Mouse (Mus musculus) myocyte (in vitro differentiated cells): ENCODE results near the gene Cux1.

Source experiments
- CEBPB ChIP-seq: IDR thresholded peaks from 2 replicates; pipeline ENCODE4 v1.6.1; 2011; ENCODE audit warnings: mild to moderate bottlenecking, moderate library complexity; ENCODE audit not compliant: poor library complexity, insufficient read depth, severe bottlenecking
- E2F4 ChIP-seq: IDR thresholded peaks from one replicate; pipeline ENCODE4 v1.6.1; 2011; ENCODE audit warnings: mild to moderate bottlenecking, control low read depth, moderate library complexity; ENCODE audit not compliant: insufficient read depth
- MAX ChIP-seq: IDR thresholded peaks from one replicate; pipeline ENCODE4 v1.6.1; 2011; ENCODE audit warnings: low read depth, mild to moderate bottlenecking, control low read depth
- MYOD1 ChIP-seq, 3 experiments: IDR thresholded peaks; one replicate each; pipeline ENCODE4 v1.6.1; 2011; ENCODE audit warnings: control low read depth in 2 of 3, low read depth in 2 of 3, mild to moderate bottlenecking in 2 of 3, moderate library complexity in 1 of 3; ENCODE audit not compliant: insufficient read length in 2 of 3, control insufficient read depth in 1 of 3
- MYOG ChIP-seq, 3 experiments: IDR thresholded peaks; one replicate each; pipeline ENCODE4 v1.6.1; 2011; ENCODE audit warnings: control low read depth in 2 of 3, low read depth in 2 of 3, mild to moderate bottlenecking in 2 of 3; ENCODE audit not compliant: insufficient read length in 2 of 3, control insufficient read depth in 1 of 3, insufficient read depth in 1 of 3
- POLR2A ChIP-seq: IDR thresholded peaks from one replicate; pipeline ENCODE4 v1.6.1; 2011; ENCODE audit warnings: low read depth, mild to moderate bottlenecking, control low read depth, moderate library complexity; ENCODE audit not compliant: insufficient read length
- POLR2AphosphoS2 ChIP-seq: IDR thresholded peaks from one replicate; pipeline ENCODE4 v1.6.1; 2011; ENCODE audit warnings: low read depth, control low read depth; ENCODE audit not compliant: insufficient read length
- REST ChIP-seq: IDR thresholded peaks from one replicate; pipeline ENCODE4 v1.6.1; 2011; ENCODE audit warnings: mild to moderate bottlenecking, control low read depth, moderate library complexity; ENCODE audit not compliant: insufficient read depth, insufficient read length
- SRF ChIP-seq: IDR thresholded peaks from one replicate; pipeline ENCODE4 v1.6.1; 2011; ENCODE audit warnings: low read depth; ENCODE audit not compliant: control insufficient read depth, insufficient read length
- TCF12 ChIP-seq: IDR thresholded peaks from one replicate; pipeline ENCODE4 v1.6.1; 2011; ENCODE audit warnings: mild to moderate bottlenecking, control low read depth; ENCODE audit not compliant: poor library complexity, insufficient read depth, severe bottlenecking
- TCF3 ChIP-seq: IDR thresholded peaks from one replicate; pipeline ENCODE4 v1.6.1; 2011; ENCODE audit warnings: low read depth, control low read depth; ENCODE audit not compliant: insufficient read length
- USF1 ChIP-seq: IDR thresholded peaks from one replicate; pipeline ENCODE4 v1.6.1; 2011; ENCODE audit warnings: low read depth, mild to moderate bottlenecking, control low read depth, moderate library complexity

DNA sequence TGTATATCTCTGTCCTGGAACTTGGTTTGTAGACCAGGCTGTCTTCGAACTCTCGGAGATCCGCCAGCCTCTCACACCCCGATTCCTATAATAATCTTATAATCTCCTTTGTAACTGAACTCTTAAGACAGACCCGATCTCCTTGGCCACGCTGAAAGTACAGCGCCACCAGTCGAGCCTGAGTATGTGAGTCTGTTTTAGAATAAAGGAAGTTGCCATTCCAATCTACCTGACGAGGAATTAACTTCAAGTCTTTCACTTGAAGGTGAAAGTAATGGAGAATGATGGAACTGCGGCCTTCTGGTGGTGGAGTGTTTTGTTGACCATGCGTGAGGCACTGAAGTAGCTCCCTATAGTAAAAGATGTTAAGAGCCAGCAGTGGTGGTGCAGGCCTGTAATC, 367.8 kb downstream of the Cux1 start:
- TF ChIP-seq POLR2A: no peak
- no peak for TF ChIP-seq TCF12
- no peak for TF ChIP-seq USF1
- TF ChIP-seq MYOD1 (IDR thresholded peaks at IDR 0.05; ENCODE audit: control insufficient read depth in 1 of 3, insufficient read length in 2 of 3, low read depth in 2 of 3): no peak
- no peak for TF ChIP-seq E2F4
- no peak for TF ChIP-seq SRF
- no peak for TF ChIP-seq POLR2AphosphoS2
- no peak for TF ChIP-seq MAX
- no peak for TF ChIP-seq MYOG (IDR thresholded peaks at IDR 0.05; ENCODE audit: control insufficient read depth in 1 of 3, insufficient read depth in 1 of 3, insufficient read length in 2 of 3, low read depth in 2 of 3)
- no peak for TF ChIP-seq CEBPB
- TF ChIP-seq TCF3: no peak
- TF ChIP-seq REST: no peak
